Mouse (Mus musculus): ENCODE results near the gene Tufm.

Tufm gene

DNA sequence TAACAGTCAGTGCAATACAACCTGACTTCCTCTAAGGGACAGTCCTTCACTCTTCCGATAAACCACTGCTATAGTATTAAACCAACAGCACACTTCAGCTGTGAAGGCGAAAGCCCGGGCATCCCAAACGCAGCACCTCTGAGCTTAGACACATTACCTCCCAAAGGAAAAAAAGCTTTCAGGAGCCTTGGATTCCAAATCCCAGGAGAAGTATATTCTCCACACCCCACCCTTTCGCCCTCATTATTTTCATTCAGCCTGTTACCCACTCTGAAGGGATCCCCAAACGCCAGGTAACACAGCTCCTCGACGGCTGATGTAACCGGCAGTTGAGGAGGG, 14.5 kb downstream of the Tufm start:
- DNase-seq (ENCODE audit: low spot score), result no peak

DNA sequence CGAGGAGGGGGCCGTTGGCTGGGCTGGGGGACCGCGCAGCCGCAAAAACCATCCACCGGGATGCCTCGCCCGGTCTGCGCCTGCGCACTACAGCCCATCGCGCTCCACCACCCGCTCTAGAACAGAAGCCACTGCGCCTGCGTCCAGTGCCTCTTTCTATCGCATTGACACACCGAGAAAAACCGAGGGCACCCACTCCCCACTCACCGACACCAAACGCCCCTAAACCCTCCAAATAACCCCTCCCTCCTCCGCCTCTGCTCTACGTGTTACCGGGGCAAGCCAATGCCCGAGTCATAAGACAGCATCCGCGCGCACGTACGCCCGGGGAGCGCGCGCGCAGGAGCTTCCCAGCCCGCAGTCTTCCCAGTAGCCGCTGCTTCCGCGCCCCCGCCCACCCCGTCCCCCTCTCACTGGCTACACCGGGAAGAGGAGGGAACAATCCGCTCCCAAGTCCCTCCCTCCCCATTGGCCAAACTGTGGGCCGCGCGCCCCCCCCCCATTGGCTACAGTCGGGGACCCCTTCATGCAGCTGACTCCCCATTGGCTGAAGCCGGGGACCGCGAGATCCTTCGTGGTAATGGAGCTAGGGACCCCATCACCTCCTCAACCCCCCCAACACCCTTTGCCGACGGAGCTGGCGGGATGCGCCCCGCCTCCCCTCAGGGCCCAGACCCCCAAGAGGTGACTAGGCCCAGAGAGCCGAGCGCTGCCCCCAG, 15.0 kb downstream of the Tufm start:
- peak; percentile 86 for DNase-seq (ENCODE audit: low spot score)

DNA sequence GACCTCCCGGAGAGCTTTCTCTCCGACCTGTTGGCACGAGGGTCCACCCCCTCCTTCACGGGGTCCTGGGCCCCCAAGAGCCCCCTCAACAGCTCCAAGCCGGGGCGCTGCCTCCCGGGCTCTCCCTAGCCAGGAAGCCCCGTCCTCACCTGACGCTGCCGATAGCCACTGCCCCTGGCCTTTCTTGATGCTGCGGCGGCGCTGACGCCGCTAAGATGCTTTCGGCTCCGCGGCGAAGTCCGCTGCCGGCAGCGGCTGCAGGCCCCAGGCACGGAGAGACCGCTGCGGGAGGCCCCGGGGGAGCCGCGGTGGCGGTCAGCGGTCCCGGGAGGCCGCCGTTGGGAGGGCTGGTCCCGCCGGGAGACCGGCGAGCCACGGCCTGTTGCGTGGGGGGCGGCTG, 15.6 kb downstream of the Tufm start:
- no peak for DNase-seq (ENCODE audit: low spot score)

DNA sequence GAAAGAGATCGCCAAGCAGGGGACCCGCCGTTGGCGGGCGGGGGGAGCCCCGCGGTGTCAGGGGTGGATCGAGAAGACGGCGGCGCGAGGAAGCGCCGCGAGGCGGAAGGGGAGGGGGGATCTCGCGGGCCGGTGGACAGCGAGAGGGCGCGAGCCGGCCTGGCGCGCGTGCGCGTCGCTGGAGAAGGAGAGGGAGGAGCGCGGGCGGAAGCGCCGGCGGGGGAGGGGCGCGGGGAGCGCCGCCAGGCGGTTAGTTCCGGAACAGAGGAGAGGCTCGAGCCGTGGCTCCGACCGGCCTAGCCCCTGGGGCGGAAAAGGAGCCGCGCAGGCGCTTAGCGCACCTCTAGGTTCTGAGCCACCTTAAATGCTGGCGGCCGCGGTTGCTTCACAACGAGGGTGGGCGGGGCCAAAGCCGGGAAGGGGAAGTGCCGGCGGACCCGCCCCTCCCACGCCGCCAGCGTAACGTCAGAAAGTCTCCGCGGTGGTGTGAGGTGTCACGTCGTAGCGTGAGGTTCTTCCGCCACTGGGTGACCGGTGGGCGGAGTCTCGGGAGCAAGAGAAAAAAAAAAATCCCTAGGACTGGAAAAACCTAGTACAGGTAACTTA, 16.2 kb downstream of the Tufm start, which contains the start of gene Atxn2l:
TSS of gene Atxn2l (minus strand) at position 165 of the 606 bp plus-strand sequence.
- DNase-seq (ENCODE audit: low spot score), result peak; percentile 99

DNA sequence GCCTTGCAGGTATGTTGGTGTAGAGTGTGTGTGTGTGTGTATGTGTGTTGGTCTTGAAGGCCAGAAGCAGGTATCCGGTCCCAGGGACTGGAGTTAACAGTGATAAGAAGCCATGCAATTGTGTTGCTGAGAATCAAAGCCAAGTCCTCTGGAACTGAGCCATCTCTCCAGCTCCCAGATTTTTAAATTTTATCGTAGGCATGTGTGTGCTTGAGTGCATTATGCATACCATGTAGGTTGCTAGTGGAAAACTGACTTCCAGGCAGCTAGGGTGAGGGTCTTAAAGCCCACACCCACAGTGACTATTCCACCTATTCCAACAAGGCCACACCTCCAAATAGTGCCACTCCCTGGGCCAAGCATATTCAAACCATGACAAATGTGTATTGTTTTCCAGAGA, 17.8 kb downstream of the Tufm start:
- no peak for DNase-seq (ENCODE audit: low spot score)

DNA sequence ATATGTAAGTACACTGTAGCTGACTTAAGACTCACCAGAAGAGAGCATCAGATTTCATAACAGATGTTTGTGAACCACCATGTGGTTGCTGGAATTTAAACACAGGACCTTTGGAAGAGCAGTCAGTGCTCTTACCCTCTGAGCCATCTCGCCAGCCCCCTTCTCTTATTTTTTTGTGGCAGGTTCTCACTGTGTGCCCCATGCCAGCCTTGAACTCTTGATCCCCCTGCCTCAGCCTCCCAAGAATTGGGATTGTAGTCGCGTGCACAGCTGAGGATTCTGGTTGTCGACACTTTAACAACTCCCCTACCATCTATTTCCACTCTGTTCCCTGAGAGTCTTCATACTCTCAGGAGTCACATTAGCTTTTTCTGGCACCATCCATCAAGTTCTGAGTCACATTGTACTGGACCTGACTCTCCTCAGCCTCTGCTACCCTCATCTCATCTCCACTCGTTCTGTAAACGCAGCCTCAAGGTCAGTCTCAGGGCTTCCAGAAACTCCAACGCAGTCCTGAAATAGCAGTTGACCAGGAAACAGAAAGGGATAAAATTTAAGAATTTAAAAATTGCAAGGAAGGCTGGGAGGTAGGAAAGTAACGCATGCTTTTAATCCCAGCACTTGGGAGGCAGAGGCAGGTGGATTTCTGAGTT, 20.1 kb downstream of the Tufm start:
- DNase-seq (ENCODE audit: low spot score), result no peak

DNA sequence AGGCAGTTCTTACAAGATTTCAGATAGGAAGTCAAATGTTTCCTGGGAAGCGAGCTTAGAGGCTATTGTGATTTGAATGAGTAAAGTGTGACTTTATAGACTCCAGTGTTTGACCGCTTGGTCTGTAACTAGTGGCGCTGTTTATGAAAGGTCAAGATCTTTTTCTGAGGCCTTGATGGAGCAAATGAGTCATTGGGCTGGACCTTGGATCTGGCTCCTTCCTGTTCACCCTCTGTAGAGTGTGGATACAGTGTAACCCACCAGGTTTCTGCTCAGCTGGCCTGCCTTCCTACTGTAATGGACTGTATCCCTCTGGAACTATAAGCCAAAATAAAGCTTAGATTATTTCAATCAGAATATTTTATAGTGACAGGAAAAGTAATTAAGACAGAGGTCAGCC, 24.1 kb downstream of the Tufm start:
- no peak for DNase-seq (ENCODE audit: low spot score)

DNA sequence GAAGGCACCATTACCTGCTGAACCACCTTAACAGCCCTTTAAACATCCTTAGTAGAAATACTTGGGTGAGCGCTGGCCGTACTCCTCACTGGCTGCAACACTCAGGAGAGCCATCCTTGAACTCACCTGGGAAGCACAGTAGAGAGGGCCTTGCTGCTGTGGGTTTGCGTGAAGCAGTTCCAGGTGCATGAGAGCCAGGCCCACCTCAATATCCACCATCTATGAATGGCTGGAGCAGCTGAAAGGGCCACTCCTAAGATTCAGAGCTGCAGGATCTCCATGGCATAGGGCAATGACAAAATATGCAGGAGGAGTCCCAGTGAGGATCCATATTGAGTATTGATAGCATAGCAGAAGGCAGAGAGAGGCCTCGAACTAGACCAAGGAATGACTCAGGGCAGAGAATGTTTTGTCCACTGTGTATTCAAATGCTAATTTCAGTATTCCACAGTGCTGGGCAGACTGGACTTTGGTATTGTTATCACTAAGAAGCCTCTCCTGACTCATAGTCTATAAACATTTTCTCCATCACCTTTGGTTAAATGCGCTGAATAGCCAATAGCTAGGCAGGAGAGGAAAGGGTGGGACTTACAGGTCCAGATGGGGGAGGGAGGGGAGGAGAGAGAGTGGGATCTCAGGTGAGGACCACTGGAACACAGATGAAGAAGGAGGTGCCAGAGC, 31.2 kb downstream of the Tufm start:
- no peak for DNase-seq (ENCODE audit: low spot score)

DNA sequence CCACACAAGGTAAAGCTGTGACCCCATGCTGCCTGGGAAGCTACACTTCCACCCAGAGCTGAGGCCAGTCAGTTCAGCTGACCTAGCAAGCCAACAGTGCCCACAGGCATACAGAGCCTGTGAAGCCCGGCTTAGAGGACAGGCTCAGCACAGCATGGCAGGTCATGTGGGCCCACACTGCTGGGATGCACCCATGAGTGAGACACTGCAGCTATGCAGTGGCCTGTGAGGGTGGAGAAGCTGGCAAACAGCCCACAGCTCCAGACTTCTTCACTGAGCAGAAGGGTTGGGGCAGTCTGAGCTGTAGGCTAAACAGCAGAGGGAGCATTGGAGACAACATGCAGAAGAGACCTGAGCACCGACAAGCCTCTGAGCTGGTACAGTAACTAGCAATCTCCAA, 32.4 kb downstream of the Tufm start:
- DNase-seq (ENCODE audit: low spot score), result no peak

DNA sequence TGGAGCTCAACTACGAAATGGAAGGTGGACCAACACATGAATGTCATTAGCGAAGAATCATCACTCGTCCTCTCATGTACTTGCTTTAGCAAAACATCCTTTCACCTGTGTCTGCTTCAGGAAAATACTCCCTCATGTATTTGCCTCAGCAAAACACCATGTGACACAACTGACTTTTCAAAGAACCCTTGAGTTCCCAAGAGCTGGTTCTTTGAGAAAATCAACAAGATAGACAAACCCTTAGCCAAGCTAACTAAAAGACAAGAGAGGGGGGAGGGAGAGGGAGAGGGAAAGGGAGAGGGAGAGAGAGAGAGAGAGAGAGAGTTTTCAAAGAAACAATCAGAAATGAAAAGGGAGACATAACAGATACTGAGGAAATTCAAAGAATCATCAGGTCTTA, 36.2 kb downstream of the Tufm start:
- no peak for DNase-seq (ENCODE audit: low spot score)

DNA sequence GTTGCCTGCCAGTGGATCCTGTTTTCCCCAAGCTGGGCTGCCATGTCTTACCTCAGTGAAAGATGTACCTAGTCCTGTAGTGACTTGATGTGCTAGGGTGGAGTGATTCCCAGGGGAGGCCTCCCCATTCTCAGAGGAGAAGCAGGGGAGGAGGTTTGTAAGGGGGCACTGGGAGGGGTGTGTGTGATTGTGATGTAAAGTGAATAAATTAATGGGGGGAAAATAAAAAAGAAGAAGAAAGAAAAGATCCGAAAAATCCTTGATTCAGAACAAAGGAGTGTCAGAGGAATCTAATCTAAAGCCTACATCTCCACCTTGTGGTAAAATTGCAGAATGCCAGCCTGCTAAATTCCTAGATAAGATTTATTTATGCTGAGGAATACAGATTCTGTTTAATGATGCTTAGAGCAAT, 41.0 kb downstream of the Tufm start:
- peak; percentile 47 for DNase-seq (ENCODE audit: low spot score)

DNA sequence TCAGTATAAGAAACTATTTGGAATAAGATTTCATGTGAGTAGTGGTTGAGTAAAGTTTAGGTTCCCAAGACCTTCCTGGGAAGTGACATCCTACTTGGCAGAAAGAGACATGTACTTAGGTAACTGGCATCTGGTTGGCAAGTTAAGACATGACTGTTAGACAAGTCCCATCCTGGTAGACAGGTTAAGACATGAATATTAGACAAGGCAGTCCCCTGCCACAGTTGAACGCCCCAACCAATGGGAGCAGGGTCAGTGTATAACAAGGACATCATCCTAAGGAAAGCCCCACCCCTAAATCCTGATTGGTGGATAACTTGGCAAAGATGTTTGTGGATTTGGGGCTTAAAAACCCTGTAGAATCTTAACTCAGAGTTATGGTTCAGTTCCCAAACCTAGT, 46.3 kb downstream of the Tufm start:
- no peak for DNase-seq (ENCODE audit: low spot score)

DNA sequence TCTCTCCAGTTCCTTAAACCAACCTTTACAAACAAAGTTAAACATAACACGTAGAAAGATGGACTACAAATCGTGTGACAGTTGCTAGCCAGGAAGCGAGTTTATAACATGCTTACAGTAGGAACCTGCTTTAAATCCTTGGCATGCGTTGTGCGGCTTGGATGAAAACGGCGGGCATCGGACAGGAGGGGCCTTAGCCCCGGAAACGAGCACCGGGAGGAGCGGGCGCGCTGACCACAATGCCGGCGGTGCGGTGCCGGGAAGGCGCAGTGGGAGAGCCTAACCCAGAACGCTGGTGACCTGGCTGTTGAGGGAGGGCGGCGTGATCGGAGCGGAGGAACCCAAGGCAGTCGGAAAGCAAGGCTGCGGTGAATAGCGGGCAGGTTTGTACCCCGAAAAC, 48.6 kb downstream of the Tufm start:
- DNase-seq (ENCODE audit: low spot score), result no peak

DNA sequence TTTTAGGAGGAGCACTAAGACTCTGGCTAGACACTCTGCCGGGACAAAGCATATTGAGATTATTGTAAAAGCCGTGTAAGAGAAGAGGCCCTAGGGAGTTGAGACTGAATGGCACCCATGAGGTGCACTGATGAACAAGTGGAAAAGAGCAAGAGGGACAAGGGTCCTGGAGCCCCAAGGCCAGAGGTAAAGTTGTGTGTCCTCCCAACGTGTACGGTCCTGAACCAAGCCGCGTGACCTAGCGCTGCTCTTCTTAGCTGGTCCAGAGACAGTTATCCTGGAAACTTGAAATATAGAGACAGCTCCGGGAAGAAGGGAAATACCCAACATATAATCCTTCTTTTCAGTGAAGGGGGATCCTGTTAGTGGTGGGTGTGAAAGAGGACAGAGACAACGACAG, 49.3 kb downstream of the Tufm start:
- DNase-seq (ENCODE audit: low spot score), result no peak

DNA sequence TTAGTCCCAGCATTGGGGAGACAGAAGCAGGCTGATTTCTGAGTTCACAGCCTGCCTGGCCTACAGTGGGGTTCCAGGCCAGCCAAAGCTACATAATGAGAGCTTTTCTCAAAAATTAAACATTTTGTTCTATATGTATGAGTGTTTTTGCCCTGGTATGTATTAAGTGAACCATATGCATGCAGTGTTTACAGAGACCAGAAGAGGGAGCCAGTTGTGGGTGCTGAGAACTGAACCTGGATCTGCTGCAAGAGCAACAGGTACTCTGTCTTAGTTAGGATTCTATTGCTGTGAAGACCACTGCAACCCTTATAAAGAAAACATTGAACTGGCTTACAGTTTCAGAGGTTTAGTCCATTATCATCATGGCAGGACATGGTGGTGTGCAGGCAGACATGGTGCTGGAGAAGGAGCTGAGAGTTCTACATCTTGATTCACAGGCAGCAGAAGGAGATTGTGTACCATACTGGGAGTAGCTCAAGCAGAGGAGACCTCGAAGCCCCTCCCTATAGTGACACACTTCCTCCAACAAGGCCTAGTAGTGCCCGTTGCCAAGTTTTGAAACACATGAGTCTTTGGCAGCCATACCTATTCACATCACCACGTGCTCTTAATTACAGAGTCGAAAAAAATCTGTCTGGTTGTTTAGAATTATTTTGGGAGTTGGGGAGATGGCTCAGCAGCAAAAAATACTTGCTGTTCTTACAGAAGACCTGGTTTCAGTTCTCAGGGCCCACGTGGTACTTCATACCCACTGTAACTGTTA, 50.8 kb downstream of the Tufm start:
- DNase-seq (ENCODE audit: low spot score), result peak; percentile 43
